Mouse (Mus musculus): ENCODE results near the gene Rps11. TPM values are rescaled to one million over a fixed set of nuclear protein-coding genes. Genes with fewer than 3 reads are reported as not detected.
"Not testable (repeated sequence)": the region's sequence is repeated elsewhere in the genome, so short reads cannot be mapped to it uniquely, and the experiment has no call there.

The Rps11 gene
- total RNA-seq, 2 experiments from 2014 or later, result 985 to 1,047 TPM

- DNase-seq (ENCODE audit: low spot score in 2 of 2), result no peak
Measured at GRCm38 (mm10) chr7:45113476-45113875, 10.8 kb downstream of the Rps11 start.

DNA sequence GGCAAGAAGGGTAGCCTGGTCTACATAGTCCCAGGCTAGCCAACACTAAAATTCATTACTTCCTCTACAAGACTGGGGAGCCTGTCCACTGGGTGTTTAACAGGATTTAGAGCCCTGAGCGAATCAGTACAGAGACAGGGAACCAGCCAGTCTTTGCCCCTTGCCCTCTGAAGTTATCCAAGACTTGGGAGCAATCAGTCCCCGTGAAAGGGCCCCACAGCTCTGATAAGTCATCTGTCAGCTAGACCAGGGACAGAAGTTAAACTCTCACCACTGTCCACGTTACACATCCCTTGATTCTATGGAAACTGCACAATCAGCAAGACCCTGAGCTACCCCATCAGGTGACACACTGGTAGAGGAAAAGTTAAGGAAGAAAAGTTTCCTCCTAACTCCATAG lies 11.7 kb downstream of the Rps11 start:
- DNase-seq (ENCODE audit: low spot score in 2 of 2), result no peak

DNA sequence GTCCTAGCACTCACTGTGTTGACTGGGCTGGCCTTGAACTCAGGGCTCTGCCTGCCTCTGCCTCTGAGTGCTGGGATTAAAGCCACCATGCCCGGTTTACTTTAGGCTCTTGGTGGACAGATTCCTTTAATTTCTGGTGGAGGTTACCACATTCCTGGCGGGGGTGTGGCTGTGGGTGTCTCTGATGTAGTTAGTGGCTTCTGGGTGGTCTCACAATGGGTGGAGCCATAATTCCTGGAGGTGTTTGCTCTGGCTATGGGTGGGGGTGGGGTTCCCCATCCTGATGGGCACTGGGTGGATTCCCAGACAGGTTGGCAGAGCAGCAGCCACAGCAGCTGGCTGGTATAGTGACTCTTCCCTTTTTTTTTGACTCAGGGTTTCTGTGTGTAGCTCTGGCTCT lies 12.3 kb downstream of the Rps11 start:
- DNase-seq (ENCODE audit: low spot score in 2 of 2), result no peak

- not testable (repeated sequence) for DNase-seq (ENCODE audit: low spot score in 2 of 2)
Measured at GRCm38 (mm10) chr7:45110089-45110488, 14.2 kb downstream of the Rps11 start.

GRCm38 (mm10) chr7:45107052-45107645 lies 17.1 kb downstream of the Rps11 start:
- no peak for DNase-seq (ENCODE audit: low spot score in 2 of 2)

- no peak for DNase-seq (ENCODE audit: low spot score in 2 of 2)
Measured at GRCm38 (mm10) chr7:45106441-45106840, 17.8 kb downstream of the Rps11 start.

GRCm38 (mm10) chr7:45105491-45105890 lies 18.7 kb downstream of the Rps11 start:
- DNase-seq (ENCODE audit: low spot score in 2 of 2), result no peak

- no peak for DNase-seq (ENCODE audit: low spot score in 2 of 2)
Measured at GRCm38 (mm10) chr7:45104941-45105340, 19.3 kb downstream of the Rps11 start.

- peak; percentile 79 to 95 for DNase-seq (ENCODE audit: low spot score in 2 of 2)
Measured at GRCm38 (mm10) chr7:45103652-45104180, 20.5 kb downstream of the Rps11 start, which contains the start of gene Fcgrt. Fcgrt (minus strand) TSS chr7:45103851.

GRCm38 (mm10) chr7:45102940-45103585 lies 21.2 kb downstream of the Rps11 start:
- no peak for DNase-seq (ENCODE audit: low spot score in 2 of 2)

- DNase-seq (ENCODE audit: low spot score in 2 of 2), result no peak
Measured at GRCm38 (mm10) chr7:45102441-45102840, 21.8 kb downstream of the Rps11 start.

GRCm38 (mm10) chr7:45100046-45100445 lies 24.2 kb downstream of the Rps11 start:
- no peak for DNase-seq (ENCODE audit: low spot score in 2 of 2)

DNA sequence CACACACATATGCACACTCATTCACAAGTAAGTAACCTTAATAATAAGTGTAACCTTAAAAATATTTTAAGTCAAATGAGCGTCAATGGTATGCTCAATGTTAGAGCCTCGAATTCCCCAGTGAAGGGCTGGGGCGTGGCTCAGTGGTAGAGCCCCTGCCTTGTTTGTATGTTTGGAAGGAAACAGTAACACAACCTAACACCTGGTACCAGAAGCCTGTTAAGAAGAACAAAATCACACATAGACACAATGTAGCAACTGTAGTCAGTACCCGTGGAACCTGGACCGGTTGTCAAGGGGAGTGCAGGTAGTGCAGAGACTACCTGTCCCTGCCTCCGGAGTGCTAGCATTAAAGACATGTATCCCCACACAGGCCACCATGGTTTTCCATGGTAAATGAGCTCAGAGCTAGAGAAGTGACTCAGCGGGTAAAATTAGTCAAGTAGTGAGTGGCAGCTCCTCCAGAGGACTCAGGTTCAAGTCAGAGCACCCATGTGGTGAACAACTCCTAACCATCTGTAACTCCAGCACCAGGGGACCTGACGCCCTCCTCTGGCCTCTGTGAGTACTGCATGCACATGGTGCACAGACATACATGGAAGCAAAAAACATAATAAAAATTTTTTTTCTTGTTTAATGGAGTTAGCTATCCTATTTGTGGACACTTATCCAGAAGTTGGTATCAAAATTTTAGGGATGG lies 25.5 kb downstream of the Rps11 start:
- no peak for DNase-seq (ENCODE audit: low spot score in 2 of 2)

GRCm38 (mm10) chr7:45097479-45097878 lies 26.8 kb downstream of the Rps11 start:
- no peak for DNase-seq (ENCODE audit: low spot score in 2 of 2)

DNA sequence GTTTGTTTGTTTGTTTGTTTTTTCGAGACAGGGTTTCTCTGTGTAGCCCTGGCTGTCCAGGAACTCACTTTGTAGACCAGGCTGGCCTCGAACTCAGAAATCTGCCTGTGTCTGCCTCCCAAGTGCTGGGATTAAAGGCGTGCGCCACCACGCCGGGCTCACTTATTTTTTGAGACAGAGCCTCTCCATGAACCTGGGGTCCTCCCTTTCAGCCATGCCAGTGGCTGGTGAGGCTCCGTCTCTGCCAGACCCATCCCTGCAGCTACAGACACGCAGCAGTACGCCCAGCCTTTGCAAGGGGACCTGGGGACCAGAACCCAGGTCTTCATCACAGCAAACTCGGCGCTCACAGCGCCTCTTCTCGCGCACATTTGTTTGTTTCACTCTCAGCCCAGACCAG lies 28.3 kb downstream of the Rps11 start:
- not testable (repeated sequence) for DNase-seq (ENCODE audit: low spot score in 2 of 2)

DNA sequence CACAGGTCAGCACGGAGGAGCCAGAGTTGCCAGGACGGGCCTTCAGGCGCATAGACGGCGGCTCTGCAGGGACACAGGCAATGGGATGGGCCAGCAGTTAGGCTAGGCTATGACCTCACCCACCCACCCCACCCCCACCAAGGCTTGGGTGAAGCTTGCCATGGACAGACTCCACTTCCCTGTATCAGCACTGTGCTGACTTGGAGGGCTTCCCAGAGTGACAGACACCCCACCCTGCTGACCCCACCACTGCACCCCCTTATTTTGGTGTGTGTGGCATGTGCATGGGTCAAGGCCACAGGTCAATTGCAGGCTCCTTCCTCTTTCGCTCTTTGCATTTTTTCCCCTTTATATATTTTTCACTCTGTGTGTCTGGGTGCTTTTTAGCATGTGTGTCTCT lies 28.9 kb downstream of the Rps11 start:
- DNase-seq (ENCODE audit: low spot score in 2 of 2), result no peak

GRCm38 (mm10) chr7:45094121-45094520 lies 30.1 kb downstream of the Rps11 start:
- no peak for DNase-seq (ENCODE audit: low spot score in 2 of 2)

DNA sequence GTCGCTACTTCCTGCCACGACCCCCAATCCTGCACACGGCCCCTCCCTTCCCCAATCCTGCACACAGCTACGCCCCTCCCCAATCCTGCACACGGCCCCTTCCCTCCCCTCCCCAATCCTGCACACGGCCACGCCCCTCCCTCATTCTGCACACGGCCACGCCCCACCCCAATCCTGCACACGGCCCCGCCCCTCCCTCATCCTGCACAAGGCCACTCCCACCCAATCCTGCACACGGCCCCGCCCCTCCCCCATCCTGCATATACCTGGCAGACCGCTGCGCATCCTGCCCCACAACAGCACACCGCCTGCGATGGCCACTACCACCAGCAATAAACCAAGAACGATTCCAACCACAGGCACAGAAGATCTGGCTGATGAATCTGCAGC lies 30.7 kb downstream of the Rps11 start:
- DNase-seq (ENCODE audit: low spot score in 2 of 2), result no peak

GRCm38 (mm10) chr7:45092828-45093515 lies 31.3 kb downstream of the Rps11 start:
- no peak for DNase-seq (ENCODE audit: low spot score in 2 of 2)

GRCm38 (mm10) chr7:45092048-45092447 lies 32.2 kb downstream of the Rps11 start, which contains the start of gene Rcn3:
Rcn3 (minus strand) TSS chr7:45092221.
- DNase-seq (ENCODE audit: low spot score in 2 of 2), result peak; percentile 87 to 94
